Mouse (Mus musculus) lung, postnatal 36 days (tissue): ENCODE measurements at regions not wholly inside any gene's neighbourhood (a gene's known extent, or its start where the extent isn't known, plus 50 kb on each side); places are given as distances from the start of the nearest gene placed in this dataset.

ENCODE experiments used
- DNase-seq: peaks from one replicate; pipeline ENCODE4 v3.0.0; 2022; ENCODE audit warnings: mixed read lengths

DNA sequence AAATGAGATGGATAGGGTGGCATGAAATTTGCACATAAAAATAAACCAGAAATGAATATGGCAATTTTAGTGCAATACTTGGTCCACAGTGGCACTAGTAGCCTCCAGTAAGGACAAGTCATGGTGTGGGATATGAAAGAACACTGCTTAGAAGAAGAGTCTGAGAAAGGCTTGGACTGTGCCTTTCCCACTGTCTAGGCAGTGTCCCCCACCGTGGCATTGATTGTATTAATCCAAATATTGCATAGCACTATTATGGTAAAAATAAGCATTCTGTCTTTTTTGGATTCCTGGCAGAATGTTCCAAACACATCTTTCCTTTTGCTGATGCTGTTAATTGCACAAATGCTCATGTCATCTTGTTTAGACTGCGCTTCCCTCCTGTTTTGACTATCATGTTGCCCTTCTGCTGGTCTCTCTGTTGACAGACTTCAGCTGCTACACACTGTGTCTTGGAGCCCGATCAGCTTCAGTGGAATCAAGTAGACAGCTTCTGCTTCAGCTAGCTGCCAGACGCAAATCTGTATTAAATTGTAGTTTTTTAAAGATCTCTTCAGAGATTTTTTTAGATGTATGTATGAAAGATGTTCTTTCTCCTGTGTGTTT lies 186.2 kb upstream of the Robo2 start:
- DNase-seq, result peak; percentile 50

DNA sequence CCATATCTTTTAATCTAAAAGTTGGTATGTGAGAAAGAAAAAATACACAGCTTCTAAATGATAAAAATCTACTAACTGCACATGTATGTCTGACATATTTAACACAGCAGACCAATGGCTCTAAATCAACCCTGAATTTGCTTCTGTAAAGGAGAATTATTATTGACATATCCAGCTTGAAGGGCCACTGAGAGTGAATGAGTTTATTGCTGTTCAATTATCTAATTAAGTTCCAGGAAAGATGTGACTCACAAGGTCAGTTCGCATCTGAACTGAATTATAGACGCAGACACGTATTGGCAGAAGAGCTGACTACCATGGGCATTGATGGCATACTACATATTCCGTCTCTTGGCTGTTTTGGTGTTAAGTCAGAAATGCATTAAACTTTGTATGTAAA lies 180.3 kb upstream of the Robo2 start:
- DNase-seq, result no peak

DNA sequence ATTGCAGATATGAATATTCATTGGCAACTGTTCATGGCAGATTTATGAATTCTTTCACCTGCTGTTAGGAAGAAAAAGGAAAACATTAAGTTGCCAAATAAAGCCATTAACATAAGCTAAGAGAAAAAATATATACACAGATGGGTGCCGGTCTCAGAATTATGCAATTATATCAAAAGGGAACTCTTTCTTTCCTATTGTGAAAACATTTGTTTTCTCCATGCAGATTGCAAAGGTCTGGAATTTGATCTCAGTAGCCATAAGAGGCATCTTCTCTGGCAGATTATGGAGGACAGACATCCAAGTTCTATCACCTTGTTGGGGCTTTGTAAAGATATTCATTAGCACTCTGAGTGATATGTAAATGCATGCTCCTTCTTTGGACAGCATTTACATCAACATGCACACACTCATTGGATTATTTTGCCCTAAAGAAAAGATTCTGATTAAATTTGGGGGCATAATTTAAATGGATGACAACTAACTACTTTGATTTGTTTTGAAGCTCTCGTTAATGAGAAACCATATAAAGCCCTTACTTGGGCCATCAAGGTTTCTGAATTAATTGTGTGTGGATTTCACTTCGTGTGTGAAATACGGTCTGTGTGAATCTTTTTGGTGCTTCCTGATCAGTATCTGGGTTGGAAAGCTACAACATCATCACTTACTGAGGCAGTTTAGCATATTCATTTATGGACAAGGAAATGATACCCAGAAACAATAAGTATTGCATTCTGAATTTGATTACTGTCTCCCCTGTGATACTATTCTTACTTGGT lies 171.2 kb upstream of the Robo2 start:
- DNase-seq, result no peak

DNA sequence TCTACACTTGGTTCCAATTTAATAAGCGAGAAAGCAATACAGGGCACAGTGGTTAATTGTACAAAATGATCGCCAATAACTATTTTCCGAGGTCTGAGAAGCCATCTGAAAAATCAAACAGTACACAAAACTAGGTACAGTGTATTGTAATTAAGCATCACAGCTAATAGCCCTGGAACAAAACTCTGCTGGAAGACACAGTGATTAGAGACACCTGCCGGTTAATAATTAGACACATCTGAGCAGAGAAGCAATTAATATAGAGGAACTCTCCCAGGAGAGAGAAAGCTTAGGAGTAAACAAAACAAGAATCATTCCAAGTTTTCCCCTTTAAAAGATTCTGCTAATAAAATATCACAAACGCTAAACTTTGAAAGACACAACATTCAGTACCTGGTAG lies 136.7 kb upstream of the Robo2 start:
- no peak for DNase-seq

DNA sequence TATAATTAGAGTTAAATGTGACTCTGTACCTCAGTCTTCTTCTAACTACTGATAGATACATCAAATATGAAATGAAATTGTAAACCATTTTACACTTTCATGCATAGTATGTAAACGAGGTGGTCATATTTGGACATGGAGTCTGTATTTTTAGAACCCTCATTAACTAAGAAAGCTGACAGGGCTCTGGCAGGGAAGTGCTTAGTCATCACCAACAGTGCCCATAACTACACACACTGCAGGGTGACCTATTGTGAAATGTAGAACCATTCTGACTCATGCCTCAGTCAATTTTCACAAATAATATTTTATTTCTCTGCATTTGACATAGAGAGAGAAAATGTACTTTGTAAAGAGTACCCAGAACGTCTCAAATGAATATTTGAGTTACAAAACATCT lies 118.9 kb upstream of the Robo2 start:
- DNase-seq, result no peak

DNA sequence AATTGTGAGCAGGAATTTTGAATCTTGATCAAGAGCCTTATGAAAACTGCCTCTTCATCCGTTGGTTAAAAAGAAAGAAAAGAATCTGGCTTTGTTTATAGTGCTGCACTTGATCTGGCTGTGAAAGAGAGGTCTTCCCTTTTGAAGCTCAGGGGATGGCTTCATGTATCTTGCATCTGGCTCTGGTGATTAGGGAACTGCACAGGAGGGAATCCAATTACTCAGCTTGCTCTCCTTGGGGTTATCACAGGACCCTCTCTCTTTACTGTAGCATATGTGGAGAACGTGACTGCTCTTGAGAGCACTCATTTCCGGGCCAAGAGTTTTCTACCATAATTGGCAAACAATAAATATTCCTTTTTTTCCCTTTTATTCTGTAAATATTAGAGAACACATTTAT lies 116.6 kb upstream of the Robo2 start:
- no peak for DNase-seq

DNA sequence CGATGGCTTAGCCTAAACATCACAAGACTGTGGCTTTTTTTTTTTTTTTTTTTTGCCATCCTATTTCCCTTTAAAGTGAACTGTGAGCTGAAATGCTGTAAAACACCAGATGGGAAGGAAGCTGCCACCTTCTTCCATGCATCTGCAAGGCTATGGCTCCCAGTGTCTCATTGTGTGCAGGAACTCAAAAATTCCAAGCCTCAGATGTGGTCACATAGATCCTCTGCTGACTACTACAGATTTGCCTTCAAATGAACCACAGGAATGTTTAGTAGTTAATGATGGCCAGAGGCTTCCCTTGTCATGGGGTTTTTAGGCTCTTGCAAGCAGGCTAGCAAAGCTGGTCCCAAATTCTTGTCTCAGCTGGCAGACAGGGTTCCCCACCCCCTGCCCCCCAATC lies 114.9 kb upstream of the Robo2 start:
- no peak for DNase-seq

DNA sequence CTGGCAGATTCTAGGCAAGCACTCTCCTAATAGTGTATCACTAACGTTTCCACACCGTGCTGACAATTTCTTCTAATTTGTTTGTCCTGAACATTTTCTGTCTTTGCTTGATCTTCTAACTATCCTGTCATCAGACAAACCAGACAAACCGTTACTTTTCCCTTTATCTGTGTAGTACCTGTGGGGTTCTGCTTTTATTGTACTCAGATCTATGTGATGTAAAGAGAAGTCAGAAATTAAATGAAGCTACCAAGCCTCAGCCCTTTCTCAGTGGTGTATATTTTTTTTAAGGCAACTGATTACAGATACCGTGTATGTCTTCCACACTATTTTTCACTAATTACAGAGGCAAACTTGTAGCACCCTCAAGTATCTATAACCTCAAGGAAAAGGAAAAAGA lies 108.9 kb upstream of the Robo2 start:
- no peak for DNase-seq

DNA sequence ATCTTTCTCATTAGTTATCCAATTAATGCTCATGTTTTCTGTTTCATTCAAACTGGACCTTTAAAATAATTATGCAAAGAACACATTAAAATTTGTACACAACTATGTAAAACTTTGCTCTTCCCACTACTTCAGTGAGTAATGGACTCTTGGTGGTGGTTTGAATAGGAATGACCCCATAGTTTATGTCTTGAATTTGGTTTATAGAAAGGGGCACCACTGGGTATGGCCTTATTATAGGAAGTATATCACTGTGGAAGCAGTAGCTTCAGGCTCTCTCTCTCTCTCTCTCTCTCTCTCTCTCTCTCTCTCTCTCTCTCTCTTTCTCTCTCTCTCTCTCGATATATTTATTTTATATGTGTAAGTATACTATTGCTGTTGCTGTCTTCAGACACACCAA lies 106.3 kb upstream of the Robo2 start:
- no peak for DNase-seq

DNA sequence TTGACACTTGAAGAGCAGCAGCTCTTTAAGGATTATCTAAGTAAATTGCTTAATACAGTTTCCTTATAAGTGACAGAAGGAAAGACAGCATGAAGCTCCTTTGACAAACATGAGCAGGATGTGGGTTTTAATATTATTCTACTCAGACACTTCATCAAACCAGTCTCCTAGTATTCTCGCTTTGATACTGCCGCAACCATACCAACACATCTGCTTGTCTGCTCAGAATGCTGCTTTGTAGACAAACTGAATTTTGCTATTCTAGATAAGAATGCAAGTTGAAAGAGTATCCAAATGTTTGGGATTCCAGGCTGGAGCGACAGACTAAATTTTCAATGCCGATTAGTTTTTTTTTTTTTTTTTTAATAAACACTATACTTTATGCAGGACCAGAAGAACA lies 105.7 kb upstream of the Robo2 start:
- DNase-seq, result peak; percentile 8

DNA sequence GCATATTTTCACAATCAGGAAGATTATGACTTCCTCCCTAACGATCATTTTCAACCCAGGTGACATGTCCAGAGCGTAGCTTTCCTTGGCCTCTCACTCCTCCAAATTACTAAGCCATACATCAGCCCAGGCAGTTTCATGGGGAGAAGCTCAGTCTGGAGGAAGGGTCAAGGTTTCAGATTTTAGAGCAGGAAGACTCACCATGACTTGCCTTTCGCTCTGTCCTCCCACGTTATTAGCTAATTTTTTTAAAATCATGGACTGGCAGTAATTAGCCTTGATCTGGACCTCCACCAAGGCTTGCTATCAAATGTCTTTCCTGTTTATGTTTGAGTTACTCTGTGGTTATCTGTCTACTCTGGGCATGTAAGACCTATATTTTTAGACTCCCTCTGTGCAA lies 102.9 kb upstream of the Robo2 start:
- no peak for DNase-seq

DNA sequence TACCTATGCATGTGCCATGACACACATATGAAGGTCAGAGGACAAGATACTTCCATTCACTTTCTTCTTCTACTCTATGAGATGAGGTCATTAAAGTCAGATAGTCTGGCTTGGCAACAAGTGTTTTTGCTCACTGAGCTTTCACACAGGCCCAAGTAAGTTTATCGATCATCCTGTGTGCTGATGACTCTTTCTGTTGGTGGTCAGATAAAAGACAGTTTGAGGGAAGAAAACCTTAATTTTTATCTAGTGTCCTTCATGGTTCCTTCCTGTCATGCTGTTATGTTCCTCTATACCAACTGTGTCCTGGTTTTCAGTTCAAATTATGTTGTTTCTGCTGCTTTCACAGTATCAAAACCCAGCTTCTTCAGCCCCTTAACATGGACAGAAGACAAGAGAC lies 98.8 kb upstream of the Robo2 start:
- DNase-seq, result no peak

DNA sequence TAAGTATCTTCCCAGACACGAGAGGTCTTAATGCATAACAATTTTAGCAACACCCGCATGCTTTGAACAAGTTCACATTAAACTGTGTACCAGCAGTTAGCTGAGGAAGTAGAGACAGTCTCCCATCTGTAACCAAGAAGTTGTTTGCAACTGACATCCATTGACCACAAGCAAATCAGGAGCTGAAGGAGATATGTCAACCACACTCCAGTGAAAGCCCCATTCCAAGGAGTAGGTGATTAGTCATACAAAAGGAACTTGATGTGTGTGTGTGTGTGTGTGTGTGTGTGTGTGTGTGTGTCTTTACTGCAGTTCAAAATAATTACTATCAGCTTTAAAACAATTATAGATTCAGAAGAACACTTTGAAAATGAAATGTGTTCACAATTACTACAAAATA lies 97.9 kb upstream of the Robo2 start:
- no peak for DNase-seq

DNA sequence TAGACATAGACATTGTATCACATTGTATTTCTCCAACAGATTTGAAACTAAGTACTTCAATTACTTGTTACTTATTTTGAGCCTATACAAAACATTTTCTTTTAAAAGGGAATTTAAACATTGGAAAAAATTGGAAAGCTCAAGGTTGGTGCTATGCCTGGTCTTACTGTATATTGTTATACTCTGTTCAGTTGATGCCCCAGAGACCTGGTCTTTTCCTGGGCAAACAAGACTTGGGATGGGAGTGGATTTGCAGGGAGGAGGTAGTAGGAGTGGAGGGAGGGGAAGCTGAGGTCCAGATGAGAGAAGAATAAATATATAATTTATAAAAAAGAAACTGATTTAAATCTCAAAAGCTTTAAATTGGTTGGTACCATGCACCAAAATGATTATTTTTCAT lies 95.1 kb upstream of the Robo2 start:
- DNase-seq, result no peak

DNA sequence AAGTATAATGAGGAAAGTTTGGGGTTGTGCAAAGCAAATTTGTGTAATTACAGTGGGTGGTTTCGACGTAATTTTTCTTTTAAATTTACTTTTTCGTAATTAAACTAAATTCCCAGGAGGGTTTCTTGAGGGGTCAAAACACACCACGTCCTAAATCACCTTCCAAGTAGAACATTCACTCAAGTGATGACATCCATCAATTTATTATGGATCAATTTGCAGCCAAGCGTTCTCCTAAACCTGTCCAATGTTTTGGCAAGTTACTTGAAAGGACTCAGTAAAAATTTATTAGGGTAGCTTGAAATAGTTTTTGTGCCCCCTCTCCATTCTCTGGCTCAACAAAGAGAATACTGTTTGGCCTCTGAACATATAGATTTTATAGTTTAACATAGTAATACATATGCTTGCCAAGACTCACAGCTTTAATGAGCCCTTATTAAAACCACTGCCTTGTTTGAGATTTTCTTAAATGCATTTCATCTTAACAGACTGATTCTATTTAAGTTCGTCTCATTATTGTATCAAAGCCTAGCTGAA lies 94.6 kb upstream of the Robo2 start:
- DNase-seq, result no peak

DNA sequence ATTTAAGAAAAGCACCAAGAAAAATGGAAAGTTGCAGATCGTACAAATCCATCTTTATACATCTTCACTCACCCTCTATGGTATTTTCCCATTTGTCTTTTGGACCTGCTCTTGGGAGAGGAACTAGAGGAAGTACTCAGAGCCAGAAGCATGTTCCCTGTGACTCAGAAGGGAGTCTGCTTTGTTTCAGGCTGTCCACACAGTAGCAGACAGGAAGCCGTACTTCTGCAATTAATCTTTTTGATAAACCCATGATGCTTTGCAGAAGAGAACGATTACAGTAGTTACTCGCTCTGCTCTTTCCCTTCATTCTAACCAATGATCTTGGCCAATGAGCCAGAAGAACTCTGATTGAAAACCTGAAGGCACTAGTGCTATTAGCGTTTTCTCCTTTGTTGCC lies 92.8 kb upstream of the Robo2 start:
- DNase-seq, result no peak

DNA sequence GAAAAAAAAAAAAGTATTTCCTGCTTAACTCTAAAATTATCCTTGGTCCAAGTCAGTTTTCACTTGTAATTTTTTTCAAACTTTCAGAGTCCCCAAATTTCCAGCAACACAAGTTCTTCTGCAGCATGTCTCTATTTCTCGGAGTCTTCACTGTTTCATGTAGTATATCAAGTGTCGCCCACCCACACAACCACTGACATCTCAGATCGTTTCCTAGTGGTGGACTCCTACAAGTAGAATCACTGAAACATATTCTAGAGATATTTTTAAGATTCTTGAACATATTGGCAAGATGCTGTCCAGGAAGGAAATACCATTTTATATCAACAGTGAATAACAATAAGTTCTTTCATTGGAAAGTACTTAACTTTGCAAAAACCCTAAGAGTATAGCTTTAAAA lies 89.1 kb upstream of the Robo2 start:
- DNase-seq, result no peak

DNA sequence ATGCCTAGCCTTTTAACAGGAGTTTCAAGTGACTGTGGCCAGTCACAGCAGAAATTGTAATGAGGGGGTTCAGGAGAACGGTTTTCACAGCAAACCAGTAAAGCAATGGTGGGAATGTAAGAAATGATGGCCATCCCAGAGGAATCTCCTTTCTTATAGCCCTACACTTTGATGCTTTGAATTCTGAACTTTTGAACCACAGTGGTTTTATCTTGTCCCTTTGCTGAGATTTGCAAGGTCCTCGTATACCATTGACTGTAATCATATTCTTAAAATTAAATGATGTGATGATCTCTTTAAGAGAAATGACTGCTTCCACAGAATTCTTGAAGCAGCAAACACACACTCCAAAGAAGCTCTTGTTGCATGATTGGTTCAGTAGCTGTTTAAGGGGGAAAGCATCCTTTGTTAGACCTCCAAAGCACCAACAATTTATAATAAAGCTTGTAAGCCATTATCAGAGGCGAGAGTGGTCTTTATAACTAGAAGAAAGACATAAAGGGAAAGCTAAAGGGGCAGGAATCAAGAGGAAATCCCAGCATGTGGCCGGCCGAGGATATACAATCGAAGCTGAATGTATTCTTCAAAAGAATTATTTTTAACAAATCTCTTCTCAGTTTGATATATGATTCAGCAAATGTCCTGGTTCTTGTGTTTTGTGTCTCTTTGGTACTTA lies 56.3 kb upstream of the Robo2 start:
- no peak for DNase-seq

DNA sequence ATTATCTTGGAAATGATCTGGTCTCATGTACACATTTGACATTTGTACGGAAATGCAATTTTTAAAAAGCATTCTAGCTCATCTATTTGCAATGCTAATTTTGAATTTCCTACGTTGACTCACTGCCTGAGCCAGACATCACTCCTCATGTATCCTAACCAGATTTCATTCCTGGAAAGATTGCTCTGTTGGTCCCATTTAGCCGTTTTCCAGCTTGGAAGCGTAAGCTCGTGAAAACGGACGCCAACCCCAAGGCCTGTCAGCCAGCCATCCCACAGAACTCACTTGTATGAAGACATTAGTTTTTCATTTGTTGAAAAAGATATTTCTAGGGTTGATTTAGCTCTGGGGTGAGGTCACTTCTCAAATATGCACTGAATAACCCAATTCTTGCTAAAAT lies 55.5 kb upstream of the Robo2 start:
- no peak for DNase-seq

DNA sequence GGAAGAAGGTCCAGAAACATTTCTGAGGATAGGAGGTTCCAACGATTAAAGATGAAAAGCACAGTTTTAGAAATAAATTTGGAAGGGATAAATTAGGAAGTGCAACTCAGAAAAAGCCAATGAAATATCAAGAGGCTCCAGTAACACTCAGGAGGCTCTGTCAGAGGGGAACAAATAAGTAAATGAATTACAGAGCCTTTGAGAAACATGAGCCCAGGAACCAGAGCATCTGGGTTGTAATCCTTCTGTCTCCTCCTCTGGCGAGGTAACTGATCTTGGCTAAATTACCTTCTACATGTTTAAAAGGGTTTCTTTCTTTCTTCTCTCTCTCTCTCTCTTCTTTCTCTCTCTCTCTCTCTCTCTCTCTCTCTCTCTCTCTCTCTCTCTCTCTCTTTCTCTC lies 53.2 kb upstream of the Robo2 start:
- DNase-seq, result no peak

DNA sequence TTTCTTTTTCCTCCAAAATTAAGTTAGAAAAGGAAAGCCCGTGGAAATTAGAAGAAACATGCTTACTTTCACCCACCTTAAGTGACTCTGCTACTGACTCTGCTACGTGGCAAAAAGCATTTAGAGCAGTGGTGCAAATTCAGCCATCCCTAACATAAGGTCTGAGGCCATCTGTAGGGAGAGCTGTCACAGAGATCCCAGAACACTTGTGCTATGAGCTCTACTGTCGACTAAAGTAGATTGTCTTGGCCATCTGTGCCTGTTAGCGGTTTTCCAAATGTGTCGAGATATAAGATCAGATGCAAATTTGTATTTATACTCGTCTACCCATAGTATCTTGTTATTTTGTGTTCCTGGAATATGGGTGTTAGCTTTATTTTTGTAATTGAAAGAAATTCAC lies 52.7 kb upstream of the Robo2 start:
- no peak for DNase-seq

DNA sequence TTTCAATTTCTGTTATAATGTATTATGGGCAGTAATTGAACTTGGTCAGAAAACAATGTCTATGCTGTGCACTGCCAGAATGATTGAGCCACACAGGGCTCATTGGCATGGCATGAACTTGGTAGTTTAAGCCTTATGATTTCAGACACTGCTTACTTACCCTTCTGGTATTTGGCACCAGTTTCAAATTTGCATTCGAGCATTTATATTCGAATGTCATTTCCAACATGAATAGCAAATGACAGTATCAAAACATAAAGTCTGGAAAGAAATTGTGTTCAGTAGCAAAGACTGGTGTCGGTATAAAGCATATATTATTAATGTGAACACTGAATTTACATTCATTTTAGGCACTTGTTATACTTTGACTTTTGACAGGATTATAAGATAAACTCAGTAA lies 50.8 kb upstream of the Robo2 start:
- DNase-seq, result no peak
